ENCODE assay signal across 23 mouse cellular contexts in the genomic region with DNA sequence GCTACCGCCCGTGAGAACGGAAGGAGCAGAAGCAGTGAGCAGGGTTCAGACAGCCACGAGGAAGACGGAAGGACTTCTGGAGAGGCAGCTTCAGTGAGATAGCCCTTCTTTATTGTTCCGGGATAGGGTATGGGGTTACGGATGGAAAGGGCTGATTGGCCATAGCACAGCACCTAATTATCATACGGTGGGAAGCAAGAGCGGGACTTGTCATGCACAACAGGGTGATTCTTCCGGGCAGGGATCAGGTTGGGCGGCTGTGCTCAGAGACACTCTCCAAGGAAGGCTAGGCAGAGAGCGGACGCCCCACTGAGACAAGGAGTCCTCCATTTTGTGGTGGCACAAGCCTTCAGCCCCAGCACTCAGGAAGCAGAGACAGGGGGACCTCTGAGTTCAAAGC.
"Had no signal": no experiment of that assay in that cellular context is flagged by ENCODE, and none has a peak within 500 bp of the region (broad histone marks: within the 10 kb centered on the region; RNA-seq: fewer than 3 reads in every experiment).

No protein-coding gene starts in this region.

- H3K27ac ChIP-seq: heart, embryonic 10.5 days; hindbrain, embryonic 10.5 days; hindbrain, embryonic 12.5 days; hindbrain, embryonic 14.5 days; intestine, embryonic 15.5 days; layer of hippocampus, adult 2 months; left cerebral cortex, adult 2 months; limb, embryonic 10.5 days; limb, embryonic 12.5 days; liver, embryonic 13.5 days; liver, embryonic 15.5 days had no signal

- H3K27me3 ChIP-seq: heart, embryonic 12.5 days; hindbrain, embryonic 12.5 days; intestine, embryonic 15.5 days; limb, embryonic 12.5 days; liver, embryonic 13.5 days; liver, embryonic 15.5 days had no signal

- DNase-seq: gastrocnemius, postnatal 14 days; gastrocnemius, postnatal 36 days; heart, adult 11 months; heart, postnatal 10 days; heart, postnatal 4 days; kidney, adult 18-20 months; kidney, adult 8-10 months; kidney, postnatal 10 days; kidney, postnatal 25 days; kidney, postnatal 4 days; liver; liver, embryonic 13.5 days had no signal

- H3K9me3 ChIP-seq: heart, embryonic 10.5 days; heart, embryonic 12.5 days; hindbrain, embryonic 10.5 days; hindbrain, embryonic 12.5 days; intestine, embryonic 15.5 days; limb, embryonic 10.5 days; limb, embryonic 12.5 days; liver, embryonic 13.5 days; liver, embryonic 15.5 days had no signal

- H3K36me3 ChIP-seq: heart, embryonic 10.5 days; heart, embryonic 12.5 days; hindbrain, embryonic 10.5 days; hindbrain, embryonic 12.5 days; intestine, embryonic 15.5 days; limb, embryonic 10.5 days; limb, embryonic 12.5 days; liver, embryonic 13.5 days; liver, embryonic 15.5 days had no signal

- H3K4me1 ChIP-seq: heart, embryonic 10.5 days; heart, embryonic 12.5 days; hindbrain, embryonic 10.5 days; hindbrain, embryonic 12.5 days; intestine, embryonic 15.5 days; limb, embryonic 10.5 days; limb, embryonic 12.5 days; liver, embryonic 15.5 days had no signal

- H3K4me3 ChIP-seq: heart, embryonic 10.5 days; heart, embryonic 12.5 days; hindbrain, embryonic 10.5 days; hindbrain, embryonic 12.5 days; intestine, embryonic 15.5 days; layer of hippocampus, adult 2 months; left cerebral cortex, adult 2 months; limb, embryonic 10.5 days; limb, embryonic 12.5 days; liver, embryonic 13.5 days; liver, embryonic 15.5 days had no signal

- H3K9ac ChIP-seq: heart, embryonic 12.5 days; hindbrain, embryonic 12.5 days; hindbrain, embryonic 14.5 days; intestine, embryonic 15.5 days; limb, embryonic 12.5 days; liver, embryonic 13.5 days; liver, embryonic 15.5 days had no signal
